Comparison of ENCODE assay signal across 8 mouse cellular contexts in genomic region chr3:96413581-96414125, GRCm38 (mm10). TPM values are rescaled to one million over a fixed set of nuclear protein-coding genes. Genes with fewer than 3 reads are reported as not detected.
DNase-seq lines count a peak whose midpoint lies in the region; ATAC-seq and TF ChIP-seq lines count a peak whose summit lies in the region.

No protein-coding gene starts in this region.

- no peak for TF ChIP-seq CTCF in cortical plate, adult 2 months (IDR thresholded peaks at IDR 0.05; ENCODE audit: extremely low read depth, insufficient read depth, low read length)
- no peak for TF ChIP-seq CTCF in midbrain, postnatal 0 days (IDR thresholded peaks at IDR 0.05)

- no peak for ATAC-seq in liver, embryonic 11.5 days (replicated peaks; ENCODE audit: low FRiP score)
- no peak for ATAC-seq in midbrain, postnatal 0 days (ENCODE audit: low FRiP score)

- peak overlapping the region; percentile 83 for H3K9ac ChIP-seq in liver, embryonic 11.5 days (ENCODE audit: low read depth, low read length)
- 0 out of 2 replicates have a peak overlapping the region, but pooled peaks have one; percentile 72 for H3K9ac ChIP-seq in midbrain, postnatal 0 days (replicated peaks; ENCODE audit: low read length, poor library complexity, severe bottlenecking)

- DNase-seq in liver, embryonic 11.5 days (ENCODE audit: low spot score) = no peak
- DNase-seq in liver = no peak
- peak; percentile 39 for DNase-seq in induced T-regulatory cell, adult 2 months (ENCODE audit: low read depth)
- DNase-seq in midbrain, postnatal 0 days (ENCODE audit: low spot score) = no peak
- DNase-seq in cerebellum, postnatal 4 days (ENCODE audit: low spot score in 2 of 2) = no peak
- no peak for DNase-seq in left cerebral cortex, postnatal 10 days (ENCODE audit: extremely low spot score in 1 of 2, low spot score in 2 of 2)
- no peak for DNase-seq in thymus, postnatal 14 days

- peak overlapping the region; percentile 97 for H3K27ac ChIP-seq in liver, embryonic 11.5 days (ENCODE audit: low read depth, low read length)
- no peak overlapping the region for H3K27ac ChIP-seq in cortical plate, adult 2 months (ENCODE audit: insufficient read depth, low read length)
- H3K27ac ChIP-seq in midbrain, postnatal 0 days (ENCODE audit: low read depth, low read length) = no peak overlapping the region

- TF ChIP-seq POLR2A in cortical plate, adult 2 months (IDR thresholded peaks at IDR 0.05; ENCODE audit: extremely low read depth, insufficient read depth, low read length) = no peak

- H3K9me3 ChIP-seq in liver, embryonic 11.5 days (ENCODE audit: control insufficient read depth, low read length) = no peaks in the 10 kb centered on the region
- no peaks in the 10 kb centered on the region for H3K9me3 ChIP-seq in midbrain, postnatal 0 days (ENCODE audit: low read length)

- peak overlapping the region; percentile 66 for H3K4me3 ChIP-seq in liver, embryonic 11.5 days (ENCODE audit: low read depth, low read length)
- H3K4me3 ChIP-seq in cortical plate, adult 2 months (ENCODE audit: insufficient read depth, low read length) = peak overlapping the region; percentile 25; the same call in 1 of the 2 replicates
- H3K4me3 ChIP-seq in midbrain, postnatal 0 days (ENCODE audit: low read depth, low read length) = peak overlapping the region; percentile 68

- WGBS in liver, embryonic 11.5 days = 43% methylated on average over 9 of the region's 9 CpGs
- 50% methylated on average over 9 of the region's 9 CpGs for WGBS in midbrain, postnatal 0 days

- H3K4me1 ChIP-seq in liver, embryonic 11.5 days (replicated peaks; ENCODE audit: control insufficient read depth, insufficient read depth, low read length) = peaks cover 26% of the 10 kb centered on the region
- H3K4me1 ChIP-seq in cortical plate, adult 2 months (ENCODE audit: control insufficient read depth, insufficient read depth, low read length) = no peaks in the 10 kb centered on the region
- H3K4me1 ChIP-seq in midbrain, postnatal 0 days (ENCODE audit: insufficient read depth, low read length) = no peaks in the 10 kb centered on the region

- no peaks in the 10 kb centered on the region for H3K36me3 ChIP-seq in liver, embryonic 11.5 days (ENCODE audit: control insufficient read depth, insufficient read depth, low read length)
- H3K36me3 ChIP-seq in midbrain, postnatal 0 days (ENCODE audit: insufficient read depth, low read length) = no peaks in the 10 kb centered on the region

- peak overlapping the region; percentile 85 for H3K4me2 ChIP-seq in liver, embryonic 11.5 days
- peak overlapping the region; percentile 84 for H3K4me2 ChIP-seq in midbrain, postnatal 0 days (ENCODE audit: low read depth, low read length, poor library complexity, severe bottlenecking)

- intact Hi-C loops in left cerebral cortex, postnatal 10 days (cut with DNase I) = no loop called here

- peaks cover 13% of the 10 kb centered on the region for H3K27me3 ChIP-seq in liver, embryonic 11.5 days (replicated peaks; ENCODE audit: control insufficient read depth, insufficient read depth, low read length)
- H3K27me3 ChIP-seq in midbrain, postnatal 0 days (ENCODE audit: insufficient read depth, low read length) = peaks cover 24% of the 10 kb centered on the region

RNA-seq across cellular contexts. Expression of gene BC107364, which starts 38.5 kb away (rescaled TPM):
- not detected in 2 replicates for polyA plus RNA-seq in liver, embryonic 11.5 days (2014; fragmentation: Nextera tagmentation; extraction: Ambion mirVana)
- not detected in 2 replicates for polyA plus RNA-seq in cortical plate, adult 2 months (2012; rRNA removed)
- not detected in 2 replicates for total RNA-seq in midbrain, postnatal 0 days (2014; rRNA removed)
- not detected in 2 replicates for polyA plus RNA-seq in midbrain, postnatal 0 days (2015; fragmentation: Nextera tagmentation; extraction: Ambion mirVana)
- total RNA-seq in left cerebral cortex, postnatal 10 days (2021) = not detected
